Mouse (Mus musculus): ENCODE data around the gene Iqsec1. TPM values are rescaled to one million over a fixed set of nuclear protein-coding genes. Genes with fewer than 3 reads are reported as not detected.

Gene Iqsec1
- total and polyA plus RNA-seq, 2 experiments from 2014 or later: 29.0 to 175 TPM

- ATAC-seq: no peak
- Histone ChIP-seq H3K9me3 (ENCODE audit: low read length) (no peaks in the 10 kb centered on the region), H3K9ac (replicated peaks; ENCODE audit: low read length) (no peak overlapping the region), H3K27ac (no peak overlapping the region), H3K4me2 (ENCODE audit: low read depth, low read length) (no peak overlapping the region), H3K4me3 (ENCODE audit: low read length) (no peak overlapping the region), H3K27me3 (ENCODE audit: insufficient read depth, low read length) (no peaks in the 10 kb centered on the region), H3K4me1 (ENCODE audit: insufficient read depth, low read length) (peaks cover 6% of the 10 kb centered on the region; the same call in 1 of the 2 replicates), H3K36me3 (ENCODE audit: insufficient read depth, low read length) (no peaks in the 10 kb centered on the region)
- TF ChIP-seq CTCF (IDR thresholded peaks at IDR 0.05; ENCODE audit: low read depth): no peak
- DNase-seq (ENCODE audit: low spot score): no peak
- 88% methylated on average over 4 of the region's 4 CpGs for WGBS
Observed at GRCm38 (mm10) chr6:90740348-90741055, 248.0 kb downstream of the Iqsec1 start.

GRCm38 (mm10) chr6:90737376-90737775 lies 251.1 kb downstream of the Iqsec1 start:
- TF ChIP-seq CTCF (IDR thresholded peaks at IDR 0.05; ENCODE audit: low read depth): peak; percentile 100
- Histone ChIP-seq H3K36me3 (ENCODE audit: insufficient read depth, low read length) (no peaks in the 10 kb centered on the region), H3K4me1 (ENCODE audit: insufficient read depth, low read length) (peaks cover 11% of the 10 kb centered on the region; the same call in 1 of the 2 replicates), H3K4me2 (ENCODE audit: low read depth, low read length) (peak overlapping the region; percentile 98), H3K9me3 (ENCODE audit: low read length) (no peaks in the 10 kb centered on the region), H3K27ac (peak overlapping the region; percentile 83), H3K4me3 (ENCODE audit: low read length) (peak overlapping the region; percentile 80), H3K9ac (replicated peaks; ENCODE audit: low read length) (peak overlapping the region; percentile 92), H3K27me3 (ENCODE audit: insufficient read depth, low read length) (no peaks in the 10 kb centered on the region)
- WGBS: 1% methylated on average over 12 of the region's 12 CpGs
- DNase-seq (ENCODE audit: low spot score) (peak; percentile 96), ATAC-seq (peak; percentile 86)

- H3K9me3 ChIP-seq (ENCODE audit: low read length): no peaks in the 10 kb centered on the region
- H3K4me3 ChIP-seq (ENCODE audit: low read length): peak overlapping the region; percentile 80
- peak overlapping the region; percentile 98 for H3K4me2 ChIP-seq (ENCODE audit: low read depth, low read length)
- 1% methylated on average over 47 of the region's 52 CpGs for WGBS
- DNase-seq (ENCODE audit: low spot score): peak; percentile 82
- peak overlapping the region; percentile 92 for H3K9ac ChIP-seq (replicated peaks; ENCODE audit: low read length)
- peak overlapping the region; percentile 83 for H3K27ac ChIP-seq
- TF ChIP-seq CTCF (IDR thresholded peaks at IDR 0.05; ENCODE audit: low read depth): no peak
- H3K27me3 ChIP-seq (ENCODE audit: insufficient read depth, low read length): no peaks in the 10 kb centered on the region
- H3K4me1 ChIP-seq (ENCODE audit: insufficient read depth, low read length): peaks cover 11% of the 10 kb centered on the region; the same call in 1 of the 2 replicates
- ATAC-seq: peak; percentile 67
- H3K36me3 ChIP-seq (ENCODE audit: insufficient read depth, low read length): no peaks in the 10 kb centered on the region
Observed at GRCm38 (mm10) chr6:90736691-90737245, 251.7 kb downstream of the Iqsec1 start.

- WGBS: under 1% methylated on average over 64 of the region's 69 CpGs
- H3K4me2 ChIP-seq (ENCODE audit: low read depth, low read length): peak overlapping the region; percentile 98
- H3K4me1 ChIP-seq (ENCODE audit: insufficient read depth, low read length): peaks cover 11% of the 10 kb centered on the region; the same call in 1 of the 2 replicates
- H3K9ac ChIP-seq (replicated peaks; ENCODE audit: low read length): peak overlapping the region; percentile 92
- no peaks in the 10 kb centered on the region for H3K27me3 ChIP-seq (ENCODE audit: insufficient read depth, low read length)
- ATAC-seq (peak; percentile 59), DNase-seq (ENCODE audit: low spot score) (peak; percentile 64)
- H3K36me3 ChIP-seq (ENCODE audit: insufficient read depth, low read length): no peaks in the 10 kb centered on the region
- peak overlapping the region; percentile 80 for H3K4me3 ChIP-seq (ENCODE audit: low read length)
- H3K27ac ChIP-seq: peak overlapping the region; percentile 83
- TF ChIP-seq CTCF (IDR thresholded peaks at IDR 0.05; ENCODE audit: low read depth): no peak
- no peaks in the 10 kb centered on the region for H3K9me3 ChIP-seq (ENCODE audit: low read length)
Observed at GRCm38 (mm10) chr6:90736074-90736672, 252.3 kb downstream of the Iqsec1 start.

- peaks cover 11% of the 10 kb centered on the region; the same call in 1 of the 2 replicates for H3K4me1 ChIP-seq (ENCODE audit: insufficient read depth, low read length)
- no peak for DNase-seq (ENCODE audit: low spot score)
Observed at GRCm38 (mm10) chr6:90735396-90736036, 253.0 kb downstream of the Iqsec1 start.

GRCm38 (mm10) chr6:90734806-90735205 lies 253.7 kb downstream of the Iqsec1 start:
- H3K4me2 ChIP-seq (ENCODE audit: low read depth, low read length): peak overlapping the region; percentile 98; the same call in 1 of the 2 replicates
- peaks cover 18% of the 10 kb centered on the region for H3K4me1 ChIP-seq (ENCODE audit: insufficient read depth, low read length)
- H3K9ac ChIP-seq (replicated peaks; ENCODE audit: low read length): peak overlapping the region; percentile 92; the same call in 1 of the 2 replicates

More at GRCm38 (mm10) chr6:90735396-90736036, 253.0 kb downstream of the Iqsec1 start:
- peak overlapping the region; percentile 98 for H3K4me2 ChIP-seq (ENCODE audit: low read depth, low read length)
- peak overlapping the region; percentile 80 for H3K4me3 ChIP-seq (ENCODE audit: low read length)
- H3K27ac ChIP-seq: peak overlapping the region; percentile 83; the same call in 1 of the 2 replicates
- no peaks in the 10 kb centered on the region for H3K27me3 ChIP-seq (ENCODE audit: insufficient read depth, low read length)
- peak; percentile 8; the same call in 1 of the 2 replicates for ATAC-seq
- 31% methylated on average over 4 of the region's 4 CpGs for WGBS
- H3K9ac ChIP-seq (replicated peaks; ENCODE audit: low read length): peak overlapping the region; percentile 92
- H3K9me3 ChIP-seq (ENCODE audit: low read length): no peaks in the 10 kb centered on the region
- no peak for TF ChIP-seq CTCF (IDR thresholded peaks at IDR 0.05; ENCODE audit: low read depth)
- H3K36me3 ChIP-seq (ENCODE audit: insufficient read depth, low read length): no peaks in the 10 kb centered on the region

More at GRCm38 (mm10) chr6:90734806-90735205, 253.7 kb downstream of the Iqsec1 start:
- Histone ChIP-seq H3K9me3 (ENCODE audit: low read length) (no peaks in the 10 kb centered on the region), H3K27me3 (ENCODE audit: insufficient read depth, low read length) (no peaks in the 10 kb centered on the region), H3K27ac (no peak overlapping the region), H3K4me3 (ENCODE audit: low read length) (no peak overlapping the region), H3K36me3 (ENCODE audit: insufficient read depth, low read length) (no peaks in the 10 kb centered on the region)
- DNase-seq (ENCODE audit: low spot score) (no peak), ATAC-seq (no peak)
- TF ChIP-seq CTCF (IDR thresholded peaks at IDR 0.05; ENCODE audit: low read depth): no peak

Data from hindbrain, postnatal 0 days (tissue).